Mouse (Mus musculus) megakaryocyte, embryonic 14.5 days (primary cell): ENCODE data around the gene Mcu.

Source experiments
- FLI1 ChIP-seq: IDR thresholded peaks from 2 replicates; pipeline ENCODE4 v1.6.1; 2012; ENCODE audit warnings: low read length, inconsistent platforms, mixed read lengths
- GATA1 ChIP-seq: IDR thresholded peaks from 3 replicates; pipeline ENCODE4 v1.6.1; 2012; ENCODE audit warnings: mixed read lengths, low read length, inconsistent platforms, borderline replicate concordance

- TF ChIP-seq GATA1 = no peak
- no peak for TF ChIP-seq FLI1
These were observed 107.3 kb downstream of the Mcu start for GRCm38 (mm10) chr10:59509197-59509596.
